ENCODE assay signal across 8 mouse cellular contexts in the genomic region with DNA sequence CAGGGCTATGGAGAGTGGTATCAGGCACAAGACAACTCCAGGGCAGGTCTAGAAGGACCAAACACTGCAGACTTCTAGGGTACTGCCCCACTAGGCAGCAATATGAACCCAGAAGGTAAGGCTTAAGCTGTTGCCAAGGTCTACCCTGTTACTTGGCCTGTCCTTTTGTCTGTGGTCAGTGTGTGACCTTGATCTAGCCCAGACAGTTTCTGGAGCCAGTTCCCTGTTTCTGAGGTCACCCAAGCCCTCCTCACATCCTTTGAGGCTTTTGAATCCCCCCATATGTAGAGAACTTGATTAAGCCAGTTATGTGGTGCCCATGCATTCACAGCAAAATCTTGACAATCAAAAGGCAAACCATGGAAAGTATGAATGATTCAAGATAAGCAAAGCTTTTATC. TPM values are rescaled to one million over a fixed set of nuclear protein-coding genes. Genes with fewer than 3 reads are reported as not detected.
DNase-seq lines count a peak whose midpoint lies in the region; ATAC-seq and TF ChIP-seq lines count a peak whose summit lies in the region.

No protein-coding gene starts in this region.

- TF ChIP-seq EP300 in heart, postnatal 0 days (IDR thresholded peaks at IDR 0.05; ENCODE audit: low read depth), result no peak

- peak overlapping the region; percentile 79 for H3K4me2 ChIP-seq in heart, postnatal 0 days (ENCODE audit: low read depth, low read length)
- H3K4me2 ChIP-seq in hindbrain, embryonic 13.5 days, result peak overlapping the region; percentile 90
- H3K4me2 ChIP-seq in midbrain, embryonic 13.5 days (replicated peaks), result peak overlapping the region; percentile 75

- no peaks in the 10 kb centered on the region for H3K36me3 ChIP-seq in heart, postnatal 0 days (replicated peaks; ENCODE audit: control insufficient read depth, insufficient read depth, low read length)
- peaks cover 14% of the 10 kb centered on the region for H3K36me3 ChIP-seq in hindbrain, embryonic 13.5 days
- H3K36me3 ChIP-seq in midbrain, embryonic 13.5 days, result peaks cover 15% of the 10 kb centered on the region

- no peak for DNase-seq in heart, postnatal 0 days (ENCODE audit: low spot score)
- DNase-seq in heart, postnatal 25 days (ENCODE audit: low spot score), result no peak
- no peak for DNase-seq in right cerebral cortex, postnatal 4 days
- no peak for DNase-seq in ovary, postnatal 36 days (ENCODE audit: low spot score)

- H3K27ac ChIP-seq in heart, postnatal 0 days (ENCODE audit: low read depth), result no peak overlapping the region
- H3K27ac ChIP-seq in bone marrow macrophage, adult 2 months (ENCODE audit: insufficient read depth, low read depth, low read length), result no peak overlapping the region
- H3K27ac ChIP-seq in hindbrain, embryonic 13.5 days, result no peak overlapping the region; the same call in 1 of the 2 replicates
- H3K27ac ChIP-seq in midbrain, embryonic 13.5 days, result no peak overlapping the region

- H3K4me3 ChIP-seq in heart, postnatal 0 days (ENCODE audit: low read depth, low read length), result peak overlapping the region; percentile 73
- H3K4me3 ChIP-seq in bone marrow macrophage, adult 2 months (ENCODE audit: insufficient read depth, low read length), result peak overlapping the region; percentile 96
- H3K4me3 ChIP-seq in hindbrain, embryonic 13.5 days, result peak overlapping the region; percentile 92
- peak overlapping the region; percentile 90 for H3K4me3 ChIP-seq in midbrain, embryonic 13.5 days (replicated peaks)

- no peaks in the 10 kb centered on the region for H3K9me3 ChIP-seq in heart, postnatal 0 days (replicated peaks; ENCODE audit: control insufficient read depth, low read length)
- H3K9me3 ChIP-seq in hindbrain, embryonic 13.5 days, result no peaks in the 10 kb centered on the region
- H3K9me3 ChIP-seq in midbrain, embryonic 13.5 days, result no peaks in the 10 kb centered on the region

- intact Hi-C loops in heart, postnatal 25 days (cut with DNase I), result loop anchor here (1.0 to 5.0 kb wide), 4 partner anchors 21 to 337 kb away; partner anchors contain the start of genes Cramp1l, Ift140, Nme3 and Ube2i

- peak overlapping the region; percentile 62 for H3K9ac ChIP-seq in heart, postnatal 0 days (replicated peaks; ENCODE audit: low read depth, low read length)
- peak overlapping the region; percentile 98 for H3K9ac ChIP-seq in hindbrain, embryonic 13.5 days
- H3K9ac ChIP-seq in midbrain, embryonic 13.5 days (replicated peaks), result peak overlapping the region; percentile 93

- no peak for TF ChIP-seq POLR2A in bone marrow macrophage, adult 2 months (IDR thresholded peaks at IDR 0.05; ENCODE audit: borderline replicate concordance, low read depth, low read length)

- H3K27me3 ChIP-seq in heart, postnatal 0 days (ENCODE audit: control insufficient read depth, insufficient read depth, low read length), result no peaks in the 10 kb centered on the region
- no peaks in the 10 kb centered on the region for H3K27me3 ChIP-seq in hindbrain, embryonic 13.5 days
- no peaks in the 10 kb centered on the region for H3K27me3 ChIP-seq in midbrain, embryonic 13.5 days

- TF ChIP-seq CTCF in heart, postnatal 0 days (IDR thresholded peaks at IDR 0.05; ENCODE audit: low read depth), result no peak
- TF ChIP-seq CTCF in bone marrow macrophage, adult 2 months (IDR thresholded peaks at IDR 0.05; ENCODE audit: low read depth, low read length), result no peak

- H3K4me1 ChIP-seq in heart, postnatal 0 days (ENCODE audit: control insufficient read depth, insufficient read depth), result peaks cover 18% of the 10 kb centered on the region
- H3K4me1 ChIP-seq in bone marrow macrophage, adult 2 months (ENCODE audit: control insufficient read depth, insufficient read depth, low read length), result peaks cover 16% of the 10 kb centered on the region
- H3K4me1 ChIP-seq in hindbrain, embryonic 13.5 days (replicated peaks), result peaks cover 33% of the 10 kb centered on the region
- H3K4me1 ChIP-seq in midbrain, embryonic 13.5 days (replicated peaks), result peaks cover 34% of the 10 kb centered on the region

- no peak for ATAC-seq in heart, postnatal 0 days (ENCODE audit: insufficient read depth, low read depth)
- no peak for ATAC-seq in hindbrain, embryonic 13.5 days (ENCODE audit: low FRiP score)
- ATAC-seq in midbrain, embryonic 13.5 days, result no peak
- no peak for ATAC-seq in frontal cortex, adult (ENCODE audit: low TSS enrichment)

RNA-seq across cellular contexts. Expression of gene Mapk8ip3, which starts 1.1 kb away (rescaled TPM):
- 57.8 and 65.1 TPM in 2 replicates for total RNA-seq in heart, postnatal 0 days (2014; rRNA removed; ENCODE audit: low replicate concordance)
- polyA plus RNA-seq in heart, postnatal 0 days (2015; fragmentation: Nextera tagmentation; extraction: Ambion mirVana), result 13.1 and 13.3 TPM in 2 replicates
- 10 to 100 TPM; 65.1 to 70.2 TPM for total RNA-seq in heart, postnatal 25 days (2021)
- polyA plus RNA-seq in bone marrow macrophage, adult 2 months (2012; ENCODE audit: insufficient read depth, insufficient read length, missing spikeins), result 56.7 and 64.0 TPM in 2 replicates
- polyA plus RNA-seq in hindbrain, embryonic 13.5 days (2015; fragmentation: Nextera tagmentation; extraction: Ambion mirVana), result 79.1 and 85.0 TPM in 2 replicates
- 83.1 and 83.8 TPM in 2 replicates for polyA plus RNA-seq in midbrain, embryonic 13.5 days (2015; fragmentation: Nextera tagmentation; extraction: Ambion mirVana)

RNA-seq across cellular contexts. Expression of gene Jpt2, which starts 24.8 kb away (rescaled TPM):
- total RNA-seq in heart, postnatal 0 days (2014; rRNA removed; ENCODE audit: low replicate concordance), result 22.4 and 46.5 TPM in 2 replicates
- polyA plus RNA-seq in heart, postnatal 0 days (2015; fragmentation: Nextera tagmentation; extraction: Ambion mirVana), result 21.2 and 24.4 TPM in 2 replicates
- 1 to 10 TPM; 8.4 to 8.6 TPM for total RNA-seq in heart, postnatal 25 days (2021)
- 35.7 and 42.4 TPM in 2 replicates for polyA plus RNA-seq in bone marrow macrophage, adult 2 months (2012; ENCODE audit: insufficient read depth, insufficient read length, missing spikeins)
- polyA plus RNA-seq in hindbrain, embryonic 13.5 days (2015; fragmentation: Nextera tagmentation; extraction: Ambion mirVana), result 104 and 116 TPM in 2 replicates
- 146 and 161 TPM in 2 replicates for polyA plus RNA-seq in midbrain, embryonic 13.5 days (2015; fragmentation: Nextera tagmentation; extraction: Ambion mirVana)

RNA-seq across cellular contexts. Expression of gene Nme3, which starts 39.4 kb away (rescaled TPM):
- 58.4 and 60.4 TPM in 2 replicates for total RNA-seq in heart, postnatal 0 days (2014; rRNA removed; ENCODE audit: low replicate concordance)
- polyA plus RNA-seq in heart, postnatal 0 days (2015; fragmentation: Nextera tagmentation; extraction: Ambion mirVana), result 40.8 and 41.1 TPM in 2 replicates
- 10 to 100 TPM; 33.9 to 35.6 TPM for total RNA-seq in heart, postnatal 25 days (2021)
- polyA plus RNA-seq in bone marrow macrophage, adult 2 months (2012; ENCODE audit: insufficient read depth, insufficient read length, missing spikeins), result 37.2 and 38.5 TPM in 2 replicates
- polyA plus RNA-seq in hindbrain, embryonic 13.5 days (2015; fragmentation: Nextera tagmentation; extraction: Ambion mirVana), result 78.4 and 82.7 TPM in 2 replicates
- 74.1 and 76.8 TPM in 2 replicates for polyA plus RNA-seq in midbrain, embryonic 13.5 days (2015; fragmentation: Nextera tagmentation; extraction: Ambion mirVana)

RNA-seq across cellular contexts. Expression of gene Mrps34, which starts 40.8 kb away (rescaled TPM):
- 64.0 and 76.7 TPM in 2 replicates for total RNA-seq in heart, postnatal 0 days (2014; rRNA removed; ENCODE audit: low replicate concordance)
- 135 and 147 TPM in 2 replicates for polyA plus RNA-seq in heart, postnatal 0 days (2015; fragmentation: Nextera tagmentation; extraction: Ambion mirVana)
- total RNA-seq in heart, postnatal 25 days (2021), result 100 to 1,000 TPM; 110 to 111 TPM
- 25.6 and 34.9 TPM in 2 replicates for polyA plus RNA-seq in bone marrow macrophage, adult 2 months (2012; ENCODE audit: insufficient read depth, insufficient read length, missing spikeins)
- 77.0 and 77.6 TPM in 2 replicates for polyA plus RNA-seq in hindbrain, embryonic 13.5 days (2015; fragmentation: Nextera tagmentation; extraction: Ambion mirVana)
- polyA plus RNA-seq in midbrain, embryonic 13.5 days (2015; fragmentation: Nextera tagmentation; extraction: Ambion mirVana), result 73.0 and 82.3 TPM in 2 replicates

RNA-seq across cellular contexts. Expression of gene Eme2, which starts 40.8 kb away (rescaled TPM):
- total RNA-seq in heart, postnatal 0 days (2014; rRNA removed; ENCODE audit: low replicate concordance), result 23.6 and 28.2 TPM in 2 replicates
- polyA plus RNA-seq in heart, postnatal 0 days (2015; fragmentation: Nextera tagmentation; extraction: Ambion mirVana), result 14.8 and 15.5 TPM in 2 replicates
- 10 to 100 TPM; 17.8 to 19.9 TPM for total RNA-seq in heart, postnatal 25 days (2021)
- 5.9 and 7.1 TPM in 2 replicates for polyA plus RNA-seq in bone marrow macrophage, adult 2 months (2012; ENCODE audit: insufficient read depth, insufficient read length, missing spikeins)
- polyA plus RNA-seq in hindbrain, embryonic 13.5 days (2015; fragmentation: Nextera tagmentation; extraction: Ambion mirVana), result 31.4 and 31.8 TPM in 2 replicates
- 36.8 and 38.4 TPM in 2 replicates for polyA plus RNA-seq in midbrain, embryonic 13.5 days (2015; fragmentation: Nextera tagmentation; extraction: Ambion mirVana)
